Mouse (Mus musculus): ENCODE results near the gene Tmem270. TPM values are rescaled to one million over a fixed set of nuclear protein-coding genes. Genes with fewer than 3 reads are reported as not detected.

Gene Tmem270
- not detected for polyA plus RNA-seq (2021)

GRCm38 (mm10) chr5:134906633-134907032, at the start of gene Tmem270:
TSS of gene Tmem270 (minus strand) at chr5:134906733.
- TF ChIP-seq CTCF (IDR thresholded peaks at IDR 0.05) = no peak
- DNase-seq (ENCODE audit: low read depth, low spot score) (no peak), ATAC-seq (no peak)
- CTCF ChIA-PET = interaction anchor here (1.0 to 4.9 kb wide), 24 partner anchors 9 to 379 kb away, joined by 3 to 101 read pairs (median 6); partner anchors contain the start of genes Abhd11, Cldn13 and Mettl27
- in situ Hi-C loops (cut with MboI; ENCODE audit: low pct_unique_long_range_greater_than_20kb) = loop anchor here (10.0 kb wide), 1 partner anchor 412 kb away; no protein-coding TSS in a partner anchor
- POLR2A ChIA-PET = no interaction called here
- H3K27me3 ChIP-seq = peaks cover 4% of the 10 kb centered on the region

- in situ Hi-C loops (cut with MboI; ENCODE audit: low pct_unique_long_range_greater_than_20kb) = no loop called here
- no peaks in the 10 kb centered on the region for H3K27me3 ChIP-seq
- DNase-seq (ENCODE audit: low read depth, low spot score) (no peak), ATAC-seq (no peak)
- ChIA-PET CTCF (interaction anchor here (1.2 to 1.6 kb wide), 2 partner anchors 23 to 48 kb away, joined by 3 to 4 read pairs; partner anchors contain the start of gene Mettl27), POLR2A (interaction anchor here (1.2 kb wide), 1 partner anchor 21 kb away, joined by 4 read pairs; no protein-coding TSS in a partner anchor)
- TF ChIP-seq CTCF (IDR thresholded peaks at IDR 0.05) = no peak
Observed at GRCm38 (mm10) chr5:134955491-134955890, 49.0 kb upstream of the Tmem270 start.

- no peak for DNase-seq (ENCODE audit: low read depth, low spot score)
- ChIA-PET POLR2A (no interaction called here), CTCF (interaction anchor here (1.3 kb wide), 1 partner anchor 18 kb away, joined by 3 read pairs; no protein-coding TSS in a partner anchor)
- no peaks in the 10 kb centered on the region for H3K27me3 ChIP-seq
- in situ Hi-C loops (cut with MboI; ENCODE audit: low pct_unique_long_range_greater_than_20kb) = no loop called here
- TF ChIP-seq CTCF (IDR thresholded peaks at IDR 0.05) = no peak
- no peak for ATAC-seq
Observed at GRCm38 (mm10) chr5:134951053-134951884, 44.7 kb upstream of the Tmem270 start.

GRCm38 (mm10) chr5:134948085-134948439, 41.5 kb upstream of the Tmem270 start:
- CTCF ChIA-PET = interaction anchor here (1.2 kb wide), 1 partner anchor 17 kb away, joined by 3 read pairs; no protein-coding TSS in a partner anchor
- ATAC-seq = no peak
- no peak for DNase-seq (ENCODE audit: low read depth, low spot score)
- TF ChIP-seq CTCF (IDR thresholded peaks at IDR 0.05) = no peak
- no peaks in the 10 kb centered on the region for H3K27me3 ChIP-seq
- POLR2A ChIA-PET = no interaction called here
- in situ Hi-C loops (cut with MboI; ENCODE audit: low pct_unique_long_range_greater_than_20kb) = no loop called here

GRCm38 (mm10) chr5:134947420-134948084, 41.0 kb upstream of the Tmem270 start:
- no peak for ATAC-seq
- POLR2A ChIA-PET = no interaction called here

GRCm38 (mm10) chr5:134946857-134947255, 40.3 kb upstream of the Tmem270 start, which contains the start of gene Cldn4:
TSS of gene Cldn4 (minus strand) at chr5:134946934.
- CTCF ChIA-PET = interaction anchor here (2.0 to 2.1 kb wide), 2 partner anchors 12 to 13 kb away, joined by 6 to 7 read pairs; no protein-coding TSS in a partner anchor
- no peak for TF ChIP-seq CTCF (IDR thresholded peaks at IDR 0.05)
- no peaks in the 10 kb centered on the region for H3K27me3 ChIP-seq
- in situ Hi-C loops (cut with MboI; ENCODE audit: low pct_unique_long_range_greater_than_20kb) = no loop called here
- DNase-seq (ENCODE audit: low read depth, low spot score) (no peak), ATAC-seq (no peak)
- POLR2A ChIA-PET = no interaction called here

More at GRCm38 (mm10) chr5:134947420-134948084, 41.0 kb upstream of the Tmem270 start:
- DNase-seq (ENCODE audit: low read depth, low spot score) = no peak
- in situ Hi-C loops (cut with MboI; ENCODE audit: low pct_unique_long_range_greater_than_20kb) = no loop called here
- H3K27me3 ChIP-seq = no peaks in the 10 kb centered on the region
- TF ChIP-seq CTCF (IDR thresholded peaks at IDR 0.05) = no peak
- CTCF ChIA-PET = interaction anchor here (2.1 kb wide), 1 partner anchor 14 kb away, joined by 6 read pairs; no protein-coding TSS in a partner anchor

- POLR2A ChIA-PET = no interaction called here
- in situ Hi-C loops (cut with MboI; ENCODE audit: low pct_unique_long_range_greater_than_20kb) = no loop called here
Observed at GRCm38 (mm10) chr5:134946063-134946856, 39.7 kb upstream of the Tmem270 start.

GRCm38 (mm10) chr5:134945266-134945959, 38.9 kb upstream of the Tmem270 start:
- H3K27me3 ChIP-seq = no peaks in the 10 kb centered on the region
- CTCF ChIA-PET = interaction anchor here (0.9 to 2.1 kb wide), 3 partner anchors 11 to 38 kb away, joined by 3 to 7 read pairs (median 6); no protein-coding TSS in a partner anchor
- ATAC-seq = no peak
- POLR2A ChIA-PET = no interaction called here
- in situ Hi-C loops (cut with MboI; ENCODE audit: low pct_unique_long_range_greater_than_20kb) = no loop called here
- no peak for TF ChIP-seq CTCF (IDR thresholded peaks at IDR 0.05)
- no peak for DNase-seq (ENCODE audit: low read depth, low spot score)

More at GRCm38 (mm10) chr5:134946063-134946856, 39.7 kb upstream of the Tmem270 start:
- CTCF ChIA-PET = interaction anchor here (0.9 to 2.1 kb wide), 3 partner anchors 12 to 39 kb away, joined by 3 to 7 read pairs (median 6); no protein-coding TSS in a partner anchor
- H3K27me3 ChIP-seq = no peaks in the 10 kb centered on the region
- DNase-seq (ENCODE audit: low read depth, low spot score) (no peak), ATAC-seq (no peak)
- no peak for TF ChIP-seq CTCF (IDR thresholded peaks at IDR 0.05)

- DNase-seq (ENCODE audit: low read depth, low spot score) (no peak), ATAC-seq (no peak)
- H3K27me3 ChIP-seq = no peaks in the 10 kb centered on the region
- TF ChIP-seq CTCF (IDR thresholded peaks at IDR 0.05) = no peak
- CTCF ChIA-PET = interaction anchor here (1.1 kb wide), 1 partner anchor 10 kb away, joined by 3 read pairs; no protein-coding TSS in a partner anchor
- POLR2A ChIA-PET = no interaction called here
- in situ Hi-C loops (cut with MboI; ENCODE audit: low pct_unique_long_range_greater_than_20kb) = no loop called here
Observed at GRCm38 (mm10) chr5:134944179-134944578, 37.6 kb upstream of the Tmem270 start.
